8 mouse cellular contexts compared by ENCODE assay signal in the genomic region with DNA sequence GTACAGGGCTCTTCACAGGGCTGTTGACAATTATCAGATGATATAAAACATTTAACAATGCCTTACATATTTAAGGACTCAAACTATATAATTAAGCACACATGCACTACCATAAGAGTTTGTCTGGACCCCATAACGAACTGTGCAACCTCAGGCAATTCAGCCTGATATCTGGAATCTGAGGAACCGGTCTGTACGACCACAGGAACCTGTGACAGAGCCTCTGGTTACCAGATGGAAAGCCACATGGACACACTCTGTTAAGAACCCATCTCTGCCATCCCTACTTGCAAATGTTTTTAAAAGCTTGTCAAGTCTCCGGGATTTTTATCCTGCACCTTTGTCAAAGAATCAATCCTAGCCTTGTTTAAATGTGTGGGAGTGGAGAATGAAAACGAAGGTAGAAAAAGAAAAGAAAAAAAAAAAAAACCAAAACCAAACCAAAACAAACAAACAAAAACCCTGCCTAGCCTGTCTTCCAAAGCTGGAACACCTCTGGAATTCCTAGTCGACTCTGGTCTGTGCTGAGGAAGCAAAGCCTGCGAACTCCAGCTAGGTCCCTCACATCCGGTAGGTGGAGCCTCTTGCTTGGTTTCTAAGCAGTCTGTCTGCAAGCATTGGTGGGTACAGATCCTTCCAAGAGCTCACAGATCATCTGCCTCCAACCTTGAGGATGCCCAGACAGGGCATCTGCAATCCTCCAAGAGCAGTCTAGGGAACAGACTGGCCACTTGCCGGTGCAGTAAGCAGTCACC. TPM values are rescaled to one million over a fixed set of nuclear protein-coding genes. Genes with fewer than 3 reads are reported as not detected.
A peak's percentile ranks its signal among the peaks of the same experiment; 100 is the strongest.
DNase-seq lines count a peak whose midpoint lies in the region; ATAC-seq and TF ChIP-seq lines count a peak whose summit lies in the region.

No protein-coding gene starts in this region.

- H3K9me3 ChIP-seq in kidney, embryonic 15.5 days (replicated peaks) = no peaks in the 10 kb centered on the region
- no peaks in the 10 kb centered on the region for H3K9me3 ChIP-seq in limb, embryonic 14.5 days (ENCODE audit: control insufficient read depth, low read length)
- H3K9me3 ChIP-seq in neural tube, embryonic 13.5 days = no peaks in the 10 kb centered on the region

- intact Hi-C loops in heart, adult 2 months (cut with DNase I) = loop anchor here (1.0 to 5.0 kb wide), 3 partner anchors 43 to 228 kb away; no protein-coding TSS in a partner anchor

- peak overlapping the region; percentile 96 for H3K27ac ChIP-seq in heart, adult 2 months
- H3K27ac ChIP-seq in kidney, embryonic 15.5 days = peak overlapping the region; percentile 20
- H3K27ac ChIP-seq in limb, embryonic 14.5 days (replicated peaks; ENCODE audit: low read depth, low read length) = no peak overlapping the region
- peak overlapping the region; percentile 28; the same call in 1 of the 2 replicates for H3K27ac ChIP-seq in neural tube, embryonic 13.5 days (replicated peaks)

- peaks cover 36% of the 10 kb centered on the region for H3K36me3 ChIP-seq in heart, adult 2 months (ENCODE audit: control insufficient read depth, insufficient read depth, low read length)
- no peaks in the 10 kb centered on the region for H3K36me3 ChIP-seq in kidney, embryonic 15.5 days
- H3K36me3 ChIP-seq in limb, embryonic 14.5 days (ENCODE audit: control insufficient read depth, insufficient read depth, low read length) = peaks cover 4% of the 10 kb centered on the region; the same call in 1 of the 2 replicates
- no peaks in the 10 kb centered on the region for H3K36me3 ChIP-seq in neural tube, embryonic 13.5 days

- peak; percentile 37 for TF ChIP-seq POLR2A in heart, adult 2 months (IDR thresholded peaks at IDR 0.05; ENCODE audit: insufficient read depth, low read depth, low read length)
- no peak for TF ChIP-seq POLR2A in limb, embryonic 14.5 days (IDR thresholded peaks at IDR 0.05; ENCODE audit: borderline replicate concordance, extremely low read depth, insufficient read depth, insufficient read length)

- no peak for ATAC-seq in kidney, embryonic 15.5 days (replicated peaks; ENCODE audit: low FRiP score)
- ATAC-seq in limb, embryonic 14.5 days (ENCODE audit: low FRiP score, low read depth) = no peak
- peak; percentile 28; the same call in 1 of the 2 replicates for ATAC-seq in neural tube, embryonic 13.5 days (ENCODE audit: low read depth)

- DNase-seq in urinary bladder, postnatal 14 days (ENCODE audit: low spot score) = peak; percentile 70
- no peak for DNase-seq in urinary bladder, postnatal 10 days (ENCODE audit: low spot score)
- peak; percentile 56 to 57 for DNase-seq in cerebellum, postnatal 36 days
- peak; percentile 59 to 68 for DNase-seq in heart, adult 2 months
- peak; percentile 89 for DNase-seq in limb, embryonic 14.5 days (ENCODE audit: low spot score)
- peak; percentile 68 for DNase-seq in thymus, postnatal 14 days

- H3K79me2 ChIP-seq in heart, adult 2 months (replicated peaks; ENCODE audit: control insufficient read depth, insufficient read depth, low read length) = 0 out of 2 replicates have a peak, but pooled peaks cover 4% of the 10 kb centered on the region

- peaks cover 2% of the 10 kb centered on the region; the same call in 1 of the 2 replicates for H3K27me3 ChIP-seq in heart, adult 2 months (ENCODE audit: control insufficient read depth, insufficient read depth, low read length)
- no peaks in the 10 kb centered on the region for H3K27me3 ChIP-seq in kidney, embryonic 15.5 days
- H3K27me3 ChIP-seq in limb, embryonic 14.5 days (ENCODE audit: control insufficient read depth, insufficient read depth, low read length) = peaks cover 6% of the 10 kb centered on the region; the same call in 1 of the 2 replicates
- peaks cover 50% of the 10 kb centered on the region for H3K27me3 ChIP-seq in neural tube, embryonic 13.5 days

- peak overlapping the region; percentile 86 for H3K4me3 ChIP-seq in heart, adult 2 months
- H3K4me3 ChIP-seq in kidney, embryonic 15.5 days (replicated peaks) = 0 out of 2 replicates have a peak overlapping the region, but pooled peaks have one; percentile 66
- H3K4me3 ChIP-seq in limb, embryonic 14.5 days (replicated peaks; ENCODE audit: low read length) = 0 out of 2 replicates have a peak overlapping the region, but pooled peaks have one; percentile 6
- H3K4me3 ChIP-seq in neural tube, embryonic 13.5 days = no peak overlapping the region

- WGBS in heart, adult 2 months = 21% methylated on average over 9 of the region's 9 CpGs
- 33% methylated on average over 9 of the region's 9 CpGs for WGBS in kidney, embryonic 15.5 days
- WGBS in limb, embryonic 14.5 days = 20% methylated on average over 9 of the region's 9 CpGs
- 37% methylated on average over 9 of the region's 9 CpGs for WGBS in neural tube, embryonic 13.5 days

- peak overlapping the region; percentile 92 for H3K4me2 ChIP-seq in kidney, embryonic 15.5 days
- H3K4me2 ChIP-seq in limb, embryonic 14.5 days (replicated peaks; ENCODE audit: low read depth, low read length, severe bottlenecking) = peak overlapping the region; percentile 62; the same call in 1 of the 2 replicates
- peak overlapping the region; percentile 75 for H3K4me2 ChIP-seq in neural tube, embryonic 13.5 days

- TF ChIP-seq CTCF in heart, adult 2 months (IDR thresholded peaks at IDR 0.05) = peak; percentile 76

- H3K4me1 ChIP-seq in heart, adult 2 months (ENCODE audit: control insufficient read depth, insufficient read depth, low read length) = peaks cover 14% of the 10 kb centered on the region
- H3K4me1 ChIP-seq in kidney, embryonic 15.5 days = peaks cover 79% of the 10 kb centered on the region
- peaks cover 64% of the 10 kb centered on the region for H3K4me1 ChIP-seq in limb, embryonic 14.5 days (ENCODE audit: control insufficient read depth, insufficient read depth, low read length)
- H3K4me1 ChIP-seq in neural tube, embryonic 13.5 days (replicated peaks) = peaks cover 69% of the 10 kb centered on the region

- 0 out of 2 replicates have a peak, but pooled peaks have one; percentile 17 for TF ChIP-seq EP300 in heart, adult 2 months (IDR thresholded peaks at IDR 0.05; ENCODE audit: insufficient read depth, low read depth, low read length)

- peak overlapping the region; percentile 67 for H3K9ac ChIP-seq in heart, adult 2 months (ENCODE audit: low read depth, low read length)
- H3K9ac ChIP-seq in kidney, embryonic 15.5 days = no peak overlapping the region
- H3K9ac ChIP-seq in limb, embryonic 14.5 days (ENCODE audit: low read depth, low read length, severe bottlenecking) = no peak overlapping the region
- H3K9ac ChIP-seq in neural tube, embryonic 13.5 days = no peak overlapping the region

RNA-seq across cellular contexts. Expression of a gene that starts 4.5 kb away (rescaled TPM):
- total RNA-seq in heart, adult 2 months (2021) = over 10,000 TPM in 1 of 2 experiments, 1,000 to 10,000 TPM in 1; 9,950 to 10,380 TPM
- polyA plus RNA-seq in heart, adult 2 months (2012; rRNA removed) = 5,659 and 10,700 TPM in 2 replicates
- polyA plus RNA-seq in kidney, embryonic 15.5 days (2015; fragmentation: Nextera tagmentation; extraction: Ambion mirVana) = 533 and 589 TPM in 2 replicates
- polyA plus RNA-seq in limb, embryonic 14.5 days (2012; rRNA removed) = 420 and 643 TPM in 2 replicates
- 724 and 728 TPM in 2 replicates for polyA plus RNA-seq in limb, embryonic 14.5 days (2014; fragmentation: Nextera tagmentation; extraction: Ambion mirVana)
- polyA plus RNA-seq in neural tube, embryonic 13.5 days (2015; fragmentation: Nextera tagmentation; extraction: Ambion mirVana) = 209 and 261 TPM in 2 replicates
